Mouse (Mus musculus) A20 (cell line): ENCODE data around the gene H2-DMb1.

ENCODE experiments used
- DNase-seq: peaks from one replicate; pipeline ENCODE4 v3.0.0-alpha.2; 2011; ENCODE audit warnings: low read depth, low spot score

H2-DMb1 gene

DNA sequence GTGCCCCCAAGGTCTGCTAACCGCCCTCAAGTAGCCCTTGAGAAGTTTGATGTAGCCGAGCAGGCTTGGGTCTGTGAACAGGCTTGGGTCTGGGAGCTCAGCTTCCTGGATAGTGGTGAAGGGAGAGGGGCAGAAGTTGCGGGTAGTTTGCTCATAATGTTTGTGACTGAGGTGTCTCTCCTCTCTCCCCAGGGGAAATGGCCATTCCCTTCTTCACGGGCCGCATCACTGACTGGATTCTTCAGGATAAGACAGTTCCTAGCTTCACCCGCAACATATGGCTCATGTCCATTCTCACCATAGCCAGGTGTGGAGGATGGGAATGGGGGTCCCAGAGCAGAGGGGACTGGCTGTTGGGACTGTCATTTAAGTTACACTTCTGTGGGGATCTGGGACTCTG is 36.1 kb downstream of the H2-DMb1 start:
- no peak for DNase-seq

- DNase-seq: no peak
Measured at GRCm38 (mm10) chr17:34192852-34193251, 40.0 kb downstream of the H2-DMb1 start.

DNA sequence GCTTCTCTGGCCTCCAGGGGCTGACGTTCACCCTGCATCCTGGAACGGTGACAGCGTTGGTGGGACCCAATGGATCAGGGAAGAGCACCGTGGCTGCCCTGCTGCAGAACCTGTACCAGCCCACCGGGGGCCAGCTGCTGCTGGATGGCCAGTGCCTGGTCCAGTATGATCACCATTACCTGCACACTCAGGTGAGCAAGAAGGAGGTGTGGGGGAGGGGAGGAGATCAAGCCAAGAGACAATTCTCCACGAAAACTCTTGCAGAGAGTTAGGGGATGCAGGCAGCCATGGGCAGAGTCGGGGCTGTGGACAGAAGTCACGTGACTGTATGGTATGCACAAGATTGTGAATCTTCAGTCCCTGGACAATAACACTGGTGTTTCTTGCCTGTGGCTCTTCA is 40.6 kb downstream of the H2-DMb1 start:
- no peak for DNase-seq

GRCm38 (mm10) chr17:34194723-34195122 is 41.9 kb downstream of the H2-DMb1 start:
- DNase-seq: no peak

DNA sequence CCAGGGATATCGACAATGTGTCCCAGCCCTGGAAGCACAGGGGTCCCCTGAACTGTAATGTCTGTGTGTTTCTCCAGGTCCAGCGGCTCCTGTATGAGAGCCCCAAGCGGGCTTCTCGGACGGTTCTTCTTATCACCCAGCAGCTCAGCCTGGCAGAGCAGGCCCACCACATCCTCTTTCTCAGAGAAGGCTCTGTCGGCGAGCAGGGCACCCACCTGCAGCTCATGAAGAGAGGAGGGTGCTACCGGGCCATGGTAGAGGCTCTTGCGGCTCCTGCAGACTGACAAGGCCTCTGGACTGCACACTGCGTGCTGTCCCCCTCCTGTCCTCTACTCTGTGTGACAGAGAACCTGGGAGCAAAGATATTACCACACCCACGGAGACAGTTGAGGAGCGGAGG is 43.6 kb downstream of the H2-DMb1 start:
- peak; percentile 91 for DNase-seq

- peak; percentile 94 for DNase-seq
Measured at GRCm38 (mm10) chr17:34196941-34197894, 44.3 kb downstream of the H2-DMb1 start, which contains the start of gene Psmb8. Psmb8 (plus strand) TSS chr17:34197721.

- DNase-seq: peak; percentile 93
Measured at GRCm38 (mm10) chr17:34197904-34198520, 45.1 kb downstream of the H2-DMb1 start.

DNA sequence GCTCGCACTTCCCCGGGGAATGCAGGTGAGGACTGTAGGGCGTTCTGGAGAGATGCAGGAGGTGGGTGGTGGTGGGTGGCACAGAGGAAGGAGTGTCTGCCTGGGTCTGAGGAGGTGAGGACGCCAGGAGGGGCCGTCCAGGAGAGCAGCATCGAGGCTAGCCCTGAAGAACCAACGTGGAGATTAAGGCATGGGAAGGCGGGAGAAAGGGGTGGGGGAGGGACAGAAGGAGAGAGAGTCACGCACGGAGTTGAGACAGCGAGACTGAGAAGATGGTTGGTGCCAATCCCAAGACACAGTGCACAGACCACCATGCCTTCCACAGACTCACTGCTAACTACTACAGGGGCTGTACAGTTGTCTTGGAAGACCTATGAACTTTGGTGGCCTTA is 45.6 kb downstream of the H2-DMb1 start:
- no peak for DNase-seq

- DNase-seq: no peak
Measured at GRCm38 (mm10) chr17:34199050-34199619, 46.3 kb downstream of the H2-DMb1 start.

- no peak for DNase-seq
Measured at GRCm38 (mm10) chr17:34200047-34200446, 47.2 kb downstream of the H2-DMb1 start.

GRCm38 (mm10) chr17:34200772-34201505 is 48.1 kb downstream of the H2-DMb1 start:
- no peak for DNase-seq

- no peak for DNase-seq
Measured at GRCm38 (mm10) chr17:34201506-34202055, 48.7 kb downstream of the H2-DMb1 start.

- DNase-seq: peak; percentile 42
Measured at GRCm38 (mm10) chr17:34202760-34203442, 50.0 kb downstream of the H2-DMb1 start.

- peak; percentile 76 for DNase-seq
Measured at GRCm38 (mm10) chr17:34203444-34203843, 50.6 kb downstream of the H2-DMb1 start, which contains the start of gene Tap2. Tap2 (plus strand) TSS chr17:34203527.

GRCm38 (mm10) chr17:34204303-34205010 is 51.6 kb downstream of the H2-DMb1 start:
- peak; percentile 92 for DNase-seq

DNA sequence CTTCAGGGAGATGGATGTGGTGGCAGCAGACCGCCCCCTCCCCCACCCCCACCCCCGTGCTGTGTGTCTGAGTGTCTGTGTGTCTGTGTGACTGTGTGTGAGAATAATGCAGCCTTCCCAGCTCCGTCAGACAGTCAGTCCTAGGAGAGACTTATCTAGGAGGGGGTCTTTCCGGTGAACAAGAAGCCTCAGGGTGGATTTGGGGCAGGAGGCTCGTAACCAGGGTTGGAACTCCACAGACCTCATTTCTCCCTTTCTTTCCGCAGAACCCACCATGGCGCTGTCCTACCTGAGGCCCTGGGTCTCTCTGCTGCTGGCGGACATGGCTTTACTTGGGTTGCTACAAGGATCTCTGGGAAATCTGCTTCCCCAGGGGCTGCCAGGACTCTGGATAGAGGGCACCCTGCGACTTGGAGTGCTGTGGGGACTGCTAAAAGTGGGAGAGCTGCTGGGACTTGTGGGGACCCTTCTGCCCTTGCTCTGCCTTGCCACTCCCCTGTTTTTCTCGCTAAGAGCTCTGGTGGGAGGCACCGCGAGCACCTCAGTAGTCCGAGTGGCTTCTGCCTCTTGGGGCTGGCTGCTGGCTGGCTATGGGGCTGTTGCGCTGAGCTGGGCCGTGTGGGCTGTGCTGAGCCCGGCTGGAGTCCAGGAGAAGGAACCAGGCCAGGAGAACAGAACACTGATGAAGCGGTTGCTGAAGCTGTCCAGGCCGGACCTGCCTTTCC is 52.3 kb downstream of the H2-DMb1 start:
- DNase-seq: peak; percentile 71

DNA sequence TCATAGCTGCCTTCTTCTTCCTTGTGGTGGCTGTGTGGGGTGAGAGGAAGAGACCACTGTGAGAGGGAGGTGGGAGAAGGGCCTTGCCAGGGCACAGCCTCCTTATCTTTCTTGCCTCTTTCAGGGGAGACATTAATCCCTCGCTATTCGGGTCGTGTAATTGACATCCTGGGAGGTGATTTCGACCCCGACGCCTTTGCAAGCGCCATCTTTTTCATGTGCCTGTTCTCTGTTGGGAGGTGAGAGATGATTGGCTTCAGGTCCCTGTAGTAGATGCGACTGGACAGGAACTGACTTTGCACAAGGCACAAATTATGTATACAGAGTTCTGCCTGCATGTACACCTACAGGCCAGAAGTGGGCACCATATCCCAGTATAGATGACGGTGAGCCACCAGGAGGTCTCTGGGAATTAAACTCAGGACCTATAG is 52.9 kb downstream of the H2-DMb1 start:
- peak; percentile 85 for DNase-seq

GRCm38 (mm10) chr17:34206731-34207130 is 53.9 kb downstream of the H2-DMb1 start:
- no peak for DNase-seq

- no peak for DNase-seq
Measured at GRCm38 (mm10) chr17:34207456-34207855, 54.6 kb downstream of the H2-DMb1 start.
